Comparison of ENCODE assay signal across 12 mouse cellular contexts in genomic region chr9:98642126-98642525, GRCm38 (mm10).
"Had no signal": no experiment of that assay in that cellular context is flagged by ENCODE, and none has a peak within 500 bp of the region (broad histone marks: within the 10 kb centered on the region; RNA-seq: fewer than 3 reads in every experiment).

No protein-coding gene starts in this region.

- DNase-seq: kidney, adult 18-20 months; kidney, adult 9 months; kidney, postnatal 14 days; kidney, postnatal 4 days; left cerebral cortex, postnatal 4 days; liver, postnatal 0 days; lung, embryonic 14.5 days; retina, postnatal 1 day; right cerebral cortex, postnatal 25 days; spleen, adult 18-20 months; thymus, adult 18-20 months; thymus, postnatal 36 days had no signal
